Mouse (Mus musculus) ES-E14 (cell line): ENCODE measurements at regions not wholly inside any gene's neighbourhood (a gene's known extent, or its start where the extent isn't known, plus 50 kb on each side); places are given as distances from the start of the nearest gene placed in this dataset.

Experiments used
- MAFK ChIP-seq: IDR thresholded peaks from 2 replicates; pipeline ENCODE4 v1.6.1; 2014; ENCODE audit warnings: mild to moderate bottlenecking, low read depth, low read length, inconsistent platforms; ENCODE audit not compliant: insufficient read depth
- ZC3H11A ChIP-seq: IDR thresholded peaks from 2 replicates; pipeline ENCODE4 v1.6.1; 2012; ENCODE audit warnings: low read depth, mild to moderate bottlenecking, inconsistent platforms, low read length, borderline replicate concordance
- ZNF384 ChIP-seq: IDR thresholded peaks from 2 replicates; pipeline ENCODE4 v1.6.1; 2012; ENCODE audit warnings: low read depth, low read length, inconsistent platforms

DNA sequence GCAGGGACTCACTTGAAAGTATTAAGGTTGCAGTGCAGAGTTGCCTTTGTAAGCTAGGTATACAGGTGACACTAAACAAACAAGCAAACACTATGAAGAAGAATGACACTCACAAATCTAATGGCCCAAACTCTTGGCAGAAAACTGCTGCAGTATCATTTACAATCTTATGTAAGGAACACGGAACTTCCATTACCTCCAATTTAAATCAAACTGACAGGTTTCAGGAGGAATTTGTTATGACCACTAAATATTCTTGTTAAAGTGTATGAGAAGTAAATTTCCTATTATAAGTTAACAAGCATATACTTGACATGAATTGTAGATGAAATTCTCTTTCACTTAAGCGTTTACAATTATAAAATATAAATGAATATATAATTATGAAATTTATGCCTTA lies 327.2 kb downstream of the Slitrk5 start:
- TF ChIP-seq ZC3H11A, result no peak
- no peak for TF ChIP-seq ZNF384
- no peak for TF ChIP-seq MAFK
